Mouse (Mus musculus): ENCODE results near the gene Sema3f. TPM values are rescaled to one million over a fixed set of nuclear protein-coding genes. Genes with fewer than 3 reads are reported as not detected.

Gene Sema3f
- polyA plus RNA-seq, 1 experiment: 9.9 TPM

DNA sequence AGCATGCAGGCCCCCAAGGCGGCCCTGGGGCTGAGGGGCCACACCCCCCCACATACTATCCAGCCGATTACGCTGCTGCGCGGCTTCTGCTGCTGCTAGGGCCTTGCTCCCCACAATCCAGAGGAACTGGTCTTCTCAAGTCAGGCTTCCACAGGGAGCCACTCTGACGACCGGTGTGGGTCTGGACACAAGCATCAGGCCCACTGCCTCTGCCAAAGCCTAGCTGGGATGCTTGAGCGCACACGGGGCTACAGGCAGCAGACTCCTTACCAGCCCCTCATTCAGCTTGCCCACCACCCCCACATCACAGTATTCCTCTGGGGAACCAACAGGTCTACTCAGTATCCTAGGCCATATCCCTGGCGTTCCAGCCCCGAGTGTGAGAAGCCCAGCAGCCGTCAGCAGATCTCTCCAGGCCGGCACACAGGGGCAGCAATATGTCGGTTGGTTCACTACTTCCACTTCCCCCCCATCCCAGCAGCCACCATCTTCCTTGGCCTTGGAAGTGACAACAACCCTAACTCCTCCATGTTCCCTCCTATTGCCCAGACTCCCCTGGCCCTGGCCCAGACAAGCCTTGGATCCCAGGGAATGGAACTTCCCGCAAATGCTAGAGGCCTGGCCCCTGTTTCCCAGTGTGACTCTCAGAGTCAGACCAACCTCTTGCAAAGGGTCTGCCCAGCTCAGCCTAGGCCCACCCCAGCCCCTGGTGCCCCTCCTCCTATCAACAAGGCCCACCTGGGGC lies 76.4 kb downstream of the Sema3f start:
- Histone ChIP-seq H3K27ac (ENCODE audit: control insufficient read depth, insufficient read depth, low read depth, low read length) (peak overlapping the region; percentile 99), H3K4me1 (ENCODE audit: control insufficient read depth, insufficient read depth, low read length) (peaks cover 45% of the 10 kb centered on the region), H3K4me3 (ENCODE audit: control insufficient read depth, low read depth, low read length) (peak overlapping the region; percentile 91), H3K27me3 (ENCODE audit: control insufficient read depth, insufficient read depth, low read length) (no peaks in the 10 kb centered on the region), H3K36me3 (ENCODE audit: control insufficient read depth, insufficient read depth, low read length) (no peaks in the 10 kb centered on the region)
- TF ChIP-seq POLR2A (IDR thresholded peaks at IDR 0.05; ENCODE audit: control insufficient read depth, low read depth, low read length): no peak; the same call in 1 of the 2 replicates
- TF ChIP-seq CTCF (IDR thresholded peaks at IDR 0.05; ENCODE audit: control insufficient read depth, insufficient read depth, insufficient replicate concordance, low read depth, low read length): no peak

DNA sequence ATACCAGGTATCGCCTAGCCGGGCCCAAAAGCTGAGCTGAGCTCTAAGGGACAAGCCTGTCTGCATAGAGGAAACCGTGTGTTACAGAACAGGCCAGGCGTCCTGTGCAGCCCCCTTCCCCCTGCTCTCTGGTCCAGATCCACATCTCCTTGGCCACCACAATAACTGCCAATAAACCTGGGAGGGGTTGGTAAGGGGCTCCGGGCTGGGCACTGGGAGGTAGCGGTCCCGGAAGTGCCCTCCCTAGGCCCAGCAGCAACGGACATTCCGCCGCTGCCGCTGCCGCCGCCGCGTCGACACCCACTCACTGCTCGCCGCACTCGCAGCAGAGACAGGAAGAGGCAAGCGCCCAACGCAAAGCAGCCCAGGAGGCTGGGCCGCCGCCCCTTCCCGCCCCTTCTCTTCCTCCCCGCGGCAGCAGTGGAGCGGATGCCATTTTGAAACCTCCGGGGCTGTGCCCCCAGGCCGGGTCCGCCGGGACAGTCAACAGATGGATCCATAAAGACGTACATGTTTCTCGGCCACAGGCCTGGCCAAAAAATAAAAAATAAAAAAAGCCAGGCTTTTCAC lies 77.1 kb downstream of the Sema3f start:
- Histone ChIP-seq H3K4me3 (ENCODE audit: control insufficient read depth, low read depth, low read length) (peak overlapping the region; percentile 91), H3K4me1 (ENCODE audit: control insufficient read depth, insufficient read depth, low read length) (peaks cover 49% of the 10 kb centered on the region), H3K36me3 (ENCODE audit: control insufficient read depth, insufficient read depth, low read length) (no peaks in the 10 kb centered on the region), H3K27me3 (ENCODE audit: control insufficient read depth, insufficient read depth, low read length) (no peaks in the 10 kb centered on the region), H3K27ac (ENCODE audit: control insufficient read depth, insufficient read depth, low read depth, low read length) (peak overlapping the region; percentile 99)
- peak; percentile 91 for TF ChIP-seq POLR2A (IDR thresholded peaks at IDR 0.05; ENCODE audit: control insufficient read depth, low read depth, low read length)
- no peak for TF ChIP-seq CTCF (IDR thresholded peaks at IDR 0.05; ENCODE audit: control insufficient read depth, insufficient read depth, insufficient replicate concordance, low read depth, low read length)

DNA sequence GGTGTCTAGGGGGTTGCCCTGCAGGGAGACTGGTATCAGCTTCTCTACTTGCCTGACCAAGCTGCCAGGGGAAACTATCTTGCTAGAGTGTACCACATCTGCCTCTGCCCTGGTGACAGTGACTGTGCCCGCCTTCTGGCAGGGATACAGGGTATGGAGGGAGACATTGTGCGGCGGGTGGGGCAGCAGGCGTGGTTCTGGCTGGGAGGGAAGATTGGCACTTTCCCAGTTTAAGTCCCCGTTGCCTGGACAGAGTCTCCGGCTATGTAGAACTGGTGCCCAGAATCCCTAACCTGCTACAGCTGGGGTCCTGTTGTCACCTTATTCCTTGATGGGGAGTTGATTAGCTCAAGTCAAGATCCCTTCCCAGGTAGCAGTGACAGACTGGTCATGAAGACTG lies 77.8 kb downstream of the Sema3f start:
- Histone ChIP-seq H3K4me3 (ENCODE audit: control insufficient read depth, low read depth, low read length) (peak overlapping the region; percentile 91), H3K36me3 (ENCODE audit: control insufficient read depth, insufficient read depth, low read length) (no peaks in the 10 kb centered on the region), H3K27ac (ENCODE audit: control insufficient read depth, insufficient read depth, low read depth, low read length) (peak overlapping the region; percentile 99), H3K27me3 (ENCODE audit: control insufficient read depth, insufficient read depth, low read length) (no peaks in the 10 kb centered on the region), H3K4me1 (ENCODE audit: control insufficient read depth, insufficient read depth, low read length) (peaks cover 49% of the 10 kb centered on the region)
- TF ChIP-seq POLR2A (IDR thresholded peaks at IDR 0.05; ENCODE audit: control insufficient read depth, low read depth, low read length) (no peak), CTCF (IDR thresholded peaks at IDR 0.05; ENCODE audit: control insufficient read depth, insufficient read depth, insufficient replicate concordance, low read depth, low read length) (no peak)

DNA sequence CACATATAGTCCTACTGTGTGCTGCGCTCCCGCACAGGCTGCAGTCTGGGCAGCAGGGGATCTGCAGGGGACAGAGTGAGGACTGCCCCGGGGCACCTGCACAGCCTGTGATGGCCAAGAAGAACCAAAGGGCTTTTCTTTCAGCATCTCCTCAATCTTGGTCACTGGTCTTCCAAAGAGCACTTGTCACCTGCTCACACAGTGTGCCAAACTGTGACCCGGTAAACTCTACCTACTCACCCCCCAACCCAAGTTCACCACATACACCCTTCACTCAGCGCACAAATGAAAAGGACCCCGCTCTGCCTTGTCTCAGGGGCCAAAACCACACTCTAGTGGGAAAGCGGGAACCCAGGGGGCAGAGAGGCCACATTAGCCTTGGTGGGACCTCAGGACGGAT lies 78.4 kb downstream of the Sema3f start:
- Histone ChIP-seq H3K4me3 (ENCODE audit: control insufficient read depth, low read depth, low read length) (no peak overlapping the region), H3K27me3 (ENCODE audit: control insufficient read depth, insufficient read depth, low read length) (no peaks in the 10 kb centered on the region), H3K27ac (ENCODE audit: control insufficient read depth, insufficient read depth, low read depth, low read length) (no peak overlapping the region; the same call in 1 of the 2 replicates), H3K4me1 (ENCODE audit: control insufficient read depth, insufficient read depth, low read length) (peaks cover 47% of the 10 kb centered on the region), H3K36me3 (ENCODE audit: control insufficient read depth, insufficient read depth, low read length) (no peaks in the 10 kb centered on the region)
- no peak for TF ChIP-seq CTCF (IDR thresholded peaks at IDR 0.05; ENCODE audit: control insufficient read depth, insufficient read depth, insufficient replicate concordance, low read depth, low read length)
- no peak for TF ChIP-seq POLR2A (IDR thresholded peaks at IDR 0.05; ENCODE audit: control insufficient read depth, low read depth, low read length)

Other genes starting within 250 kb of the Sema3f start
- 38.3 and 46.9 TPM in 2 replicates for gene Tmem115, start 176.5 kb downstream of the Sema3f start, polyA plus RNA-seq (2012; rRNA removed)
- gene Cyb561d2, start 168.3 kb downstream of the Sema3f start, polyA plus RNA-seq (2012; rRNA removed): 28.3 and 29.4 TPM in 2 replicates
- 34.7 and 40.3 TPM in 2 replicates for gene Nprl2, start 168.2 kb downstream of the Sema3f start, polyA plus RNA-seq (2012; rRNA removed)
- gene Zmynd10, start 163.2 kb downstream of the Sema3f start, polyA plus RNA-seq (2012; rRNA removed): 245 and 272 TPM in 2 replicates
- gene Rassf1, start 158.9 kb downstream of the Sema3f start, polyA plus RNA-seq (2012; rRNA removed): 62.8 and 63.4 TPM in 2 replicates
- 28.4 and 31.7 TPM in 2 replicates for gene Tusc2, start 147.2 kb downstream of the Sema3f start, polyA plus RNA-seq (2012; rRNA removed)
- gene Hyal2, start 142.5 kb downstream of the Sema3f start, polyA plus RNA-seq (2012; rRNA removed): 6.4 and 6.5 TPM in 2 replicates
- gene Hyal1, start 133.5 kb downstream of the Sema3f start, polyA plus RNA-seq (2012; rRNA removed): 4.0 and 5.0 TPM in 2 replicates
- 136 and 139 TPM in 2 replicates for gene Naa80, start 131.6 kb downstream of the Sema3f start, polyA plus RNA-seq (2012; rRNA removed)
- gene Hyal3, start 129.7 kb downstream of the Sema3f start, polyA plus RNA-seq (2012; rRNA removed): 1.6 and 1.8 TPM in 2 replicates
- 16.4 and 20.5 TPM in 2 replicates for gene Ifrd2, start 122.8 kb downstream of the Sema3f start, polyA plus RNA-seq (2012; rRNA removed)
- 2.1 and 4.1 TPM in 2 replicates for gene Sema3b, start 101.2 kb downstream of the Sema3f start, polyA plus RNA-seq (2012; rRNA removed)
- 87.7 and 103 TPM in 2 replicates for gene Gnai2, start 75.1 kb downstream of the Sema3f start, polyA plus RNA-seq (2012; rRNA removed)
- gene Slc38a3, start 40.9 kb downstream of the Sema3f start, polyA plus RNA-seq (2012; rRNA removed): 0.10 and 0.32 TPM in 2 replicates
- 0.05 and 0.12 TPM in 2 replicates for gene Gnat1, start 30.8 kb downstream of the Sema3f start, polyA plus RNA-seq (2012; rRNA removed)
- gene Rbm5, start 60.5 kb upstream of the Sema3f start, polyA plus RNA-seq (2012; rRNA removed): 52.0 and 57.8 TPM in 2 replicates
- 26.8 and 28.1 TPM in 2 replicates for gene Rbm6, start 162.8 kb upstream of the Sema3f start, polyA plus RNA-seq (2012; rRNA removed)
- 14.1 and 14.9 TPM in 2 replicates for gene Mon1a, start 177.7 kb upstream of the Sema3f start, polyA plus RNA-seq (2012; rRNA removed)
- 4.3 and 4.6 TPM in 2 replicates for gene Mst1r, start 196.4 kb upstream of the Sema3f start, polyA plus RNA-seq (2012; rRNA removed)
- 360 and 372 TPM in 2 replicates for gene Actl11, start 218.0 kb upstream of the Sema3f start, polyA plus RNA-seq (2012; rRNA removed)
- 6.5 and 6.6 TPM in 2 replicates for gene Camkv, start 225.2 kb upstream of the Sema3f start, polyA plus RNA-seq (2012; rRNA removed)
- 3.4 and 4.1 TPM in 2 replicates for gene Traip, start 239.7 kb upstream of the Sema3f start, polyA plus RNA-seq (2012; rRNA removed)